Mouse (Mus musculus): Measurements from ENCODE around the gene Hoxd12.
A peak's percentile ranks its signal among the peaks of the same experiment; 100 is the strongest.

Hoxd12 gene

GRCm38 (mm10) chr2:74711721-74712621 is 37.2 kb downstream of the Hoxd12 start, which contains the start of the genes Hoxd3 and Hoxd4:
TSS of gene Hoxd3 (plus strand) at chr2:74711927.
TSS of gene Hoxd4 (plus strand) at chr2:74711929.
- peak; percentile 82 for DNase-seq

GRCm38 (mm10) chr2:74713239-74714150 is 38.7 kb downstream of the Hoxd12 start:
- no peak for DNase-seq

GRCm38 (mm10) chr2:74714156-74714789 is 39.5 kb downstream of the Hoxd12 start:
- peak; percentile 67 for DNase-seq

DNA sequence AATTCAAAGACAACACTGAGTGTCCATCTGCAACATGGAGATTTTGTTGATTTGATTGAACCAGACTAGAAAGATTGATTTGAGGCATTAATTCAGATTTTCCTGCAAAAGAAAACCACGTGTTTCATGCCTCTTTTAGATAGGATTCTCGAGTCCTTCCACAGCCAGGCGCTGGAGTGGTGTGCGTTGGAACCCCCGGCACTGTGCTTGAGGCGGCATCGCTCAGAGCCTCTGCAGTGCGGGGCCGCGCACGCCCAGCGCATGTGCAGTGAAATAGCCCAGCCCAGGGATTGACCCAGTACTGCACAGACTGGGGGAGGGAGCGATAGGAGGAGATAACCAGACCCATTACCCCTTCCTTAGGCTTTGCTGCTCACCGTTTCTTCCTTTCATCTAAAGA is 40.1 kb downstream of the Hoxd12 start:
- DNase-seq, result peak; percentile 80

DNA sequence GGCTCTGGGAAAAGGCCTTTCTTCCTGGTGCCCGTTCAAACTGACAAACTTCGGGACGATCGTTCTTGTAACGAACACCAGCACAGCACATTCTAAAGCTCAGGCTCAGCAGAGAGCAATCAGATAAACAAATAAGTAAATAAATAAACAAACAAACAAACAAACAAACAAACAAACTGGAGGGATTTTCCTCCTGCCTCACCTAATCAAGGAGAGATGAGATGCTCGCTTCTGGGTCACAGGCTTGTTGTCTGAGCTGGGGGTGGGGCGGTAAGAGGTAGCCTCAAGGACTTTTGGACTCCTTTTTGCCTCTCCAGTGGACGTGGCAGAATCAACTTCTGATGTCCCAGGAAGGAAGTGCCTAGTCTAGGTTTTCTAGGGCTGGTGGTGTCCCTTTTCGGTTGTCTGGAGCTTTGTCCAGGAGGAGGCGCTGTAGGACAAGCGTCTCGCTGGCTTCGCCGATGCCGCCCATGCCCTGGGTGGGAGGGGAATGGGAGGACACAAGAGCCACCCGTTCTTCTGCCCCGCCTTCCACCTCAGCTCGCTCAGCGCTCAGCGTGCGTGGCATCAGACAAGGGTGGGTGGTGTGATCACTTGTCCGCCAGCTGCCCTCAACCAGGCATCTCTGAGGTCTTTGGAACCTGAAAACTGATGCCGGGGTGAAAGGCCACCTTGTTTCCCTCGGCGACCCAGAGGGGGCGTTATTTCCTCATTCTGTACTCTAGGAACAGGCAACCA is 40.9 kb downstream of the Hoxd12 start:
- peak; percentile 96 for DNase-seq

DNA sequence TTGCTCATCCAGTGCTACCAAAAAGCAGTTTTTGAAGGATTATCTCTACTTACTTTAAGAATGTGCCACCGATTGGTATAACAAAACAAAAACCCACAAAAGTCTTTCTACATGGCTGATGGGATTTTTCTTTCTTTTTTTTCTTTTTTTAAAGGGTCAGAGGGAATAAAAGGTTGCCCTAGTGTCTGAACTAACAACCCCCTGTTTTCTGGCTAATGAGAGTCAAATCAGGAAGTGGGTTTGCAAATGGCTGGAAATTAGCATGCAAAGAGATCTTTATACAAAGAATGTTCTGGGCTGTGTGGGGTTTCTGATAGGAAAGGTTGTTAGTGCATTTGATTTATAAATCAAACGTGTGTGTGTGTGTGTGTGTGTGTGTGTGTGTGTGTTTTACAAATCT is 45.6 kb downstream of the Hoxd12 start:
- DNase-seq, result no peak

DNA sequence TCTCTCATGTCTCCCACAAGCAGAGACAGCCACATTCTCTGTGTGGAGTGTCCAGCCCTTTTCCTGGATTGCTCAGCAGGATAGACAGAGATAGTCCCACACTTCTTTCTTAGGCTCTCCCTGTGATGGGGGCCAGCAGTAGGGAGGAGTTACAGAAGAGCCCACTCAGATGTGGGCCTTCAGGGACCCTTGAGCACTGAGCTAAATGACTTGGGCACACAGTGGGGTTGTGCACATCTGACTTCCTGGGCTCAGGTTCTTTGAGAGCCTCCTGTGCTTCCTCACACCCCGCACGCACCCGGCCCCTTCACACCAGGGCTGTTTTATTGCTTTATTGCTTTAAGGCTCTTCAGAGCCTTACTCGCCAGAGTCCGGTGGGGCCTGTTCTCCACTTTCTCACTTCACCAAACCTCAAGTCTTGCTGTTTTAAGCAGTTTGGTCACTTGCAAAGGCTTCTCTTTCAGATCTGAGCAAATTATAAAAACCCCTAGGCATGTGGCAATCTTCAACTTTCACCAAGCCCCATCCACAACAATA is 46.2 kb downstream of the Hoxd12 start:
- no peak for DNase-seq

GRCm38 (mm10) chr2:74721882-74722281 is 47.1 kb downstream of the Hoxd12 start:
- no peak for DNase-seq

DNA sequence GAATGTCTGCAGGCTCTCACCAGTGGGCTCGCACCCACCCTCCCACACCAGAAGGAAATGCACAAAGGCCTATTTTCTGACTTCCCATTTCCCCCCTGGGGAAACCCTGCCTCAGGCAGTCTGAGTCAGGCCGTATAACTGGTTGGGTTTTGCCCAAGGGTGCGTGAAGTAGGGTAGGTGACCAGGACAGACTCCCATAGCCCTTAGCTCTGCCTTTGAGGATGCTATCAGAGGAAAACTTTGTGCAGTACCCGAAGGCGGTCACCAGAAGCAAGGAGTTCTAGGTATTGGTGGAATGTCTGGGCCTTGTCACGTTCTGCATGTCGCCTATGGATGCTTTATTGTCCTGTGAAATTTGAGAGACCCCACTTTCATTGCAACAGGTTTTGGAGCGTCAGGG is 48.1 kb downstream of the Hoxd12 start:
- no peak for DNase-seq

- no peak for DNase-seq
Measured at GRCm38 (mm10) chr2:74724244-74725015, 49.6 kb downstream of the Hoxd12 start.

- no peak for DNase-seq
Measured at GRCm38 (mm10) chr2:74725171-74725570, 50.4 kb downstream of the Hoxd12 start.

- no peak for DNase-seq
Measured at GRCm38 (mm10) chr2:74726551-74726950, 51.7 kb downstream of the Hoxd12 start, which contains the start of gene Gm28230. TSS of gene Gm28230 (plus strand) at chr2:74726728.

DNA sequence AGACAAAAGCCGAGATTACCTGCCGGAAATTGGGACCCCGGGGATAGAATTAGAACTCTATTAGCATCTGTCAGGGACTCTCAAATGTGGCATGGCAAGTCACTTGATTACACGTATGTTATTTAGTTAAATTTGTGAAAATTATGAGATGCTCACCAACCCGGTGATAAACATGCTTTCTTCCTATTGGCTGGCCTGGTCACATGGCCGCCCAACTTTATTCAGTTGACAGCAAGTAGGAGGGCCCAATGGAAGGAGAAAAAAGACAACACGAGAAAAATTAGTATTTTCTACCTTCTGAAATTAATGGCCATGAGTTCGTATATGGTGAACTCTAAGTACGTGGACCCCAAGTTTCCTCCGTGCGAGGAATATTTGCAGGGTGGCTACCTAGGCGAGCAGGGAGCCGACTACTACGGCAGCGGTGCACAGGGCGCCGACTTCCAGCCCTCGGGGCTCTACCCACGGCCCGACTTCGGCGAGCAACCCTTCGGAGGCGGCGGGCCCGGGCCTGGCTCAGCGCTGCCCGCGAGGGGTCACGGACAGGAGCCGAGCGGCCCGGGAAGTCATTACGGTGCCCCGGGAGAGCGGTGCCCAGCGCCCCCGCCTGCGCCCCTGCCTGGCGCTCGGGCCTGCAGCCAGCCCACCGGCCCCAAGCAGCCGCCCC is 52.3 kb downstream of the Hoxd12 start:
- DNase-seq, result no peak

All from embryo, embryonic 11 days (tissue).